Mouse (Mus musculus): Measurements from ENCODE around the gene Spred1. TPM values are rescaled to one million over a fixed set of nuclear protein-coding genes. Genes with fewer than 3 reads are reported as not detected.

Gene Spred1
- polyA plus RNA-seq, 1 experiment from 2014 or later, result 9.8 TPM

DNA sequence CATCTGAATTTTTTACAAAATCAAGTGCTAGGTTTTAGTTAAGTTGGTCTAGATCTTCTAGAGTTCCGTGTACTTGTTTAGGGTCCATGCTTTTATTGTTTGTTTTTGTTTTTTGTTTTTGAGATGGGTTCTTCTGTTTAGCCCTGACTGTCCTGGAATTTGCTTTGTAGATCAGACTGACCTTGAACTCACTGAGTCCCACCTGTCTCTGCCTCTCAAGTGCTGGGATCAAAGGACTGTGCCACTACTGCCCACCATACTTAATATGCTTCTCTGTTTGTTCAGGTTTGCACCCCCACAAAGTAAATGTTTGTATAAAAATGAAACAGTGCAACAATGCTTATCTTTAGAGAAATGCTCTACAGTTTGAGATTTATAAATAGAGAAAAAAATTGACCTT, 18.8 kb downstream of the Spred1 start:
- 86% methylated on average over 1 of the region's 1 CpGs for WGBS (ENCODE audit: insufficient replicate concordance)
- H3K27me3 ChIP-seq (ENCODE audit: control insufficient read depth, insufficient read depth, low read length), result no peaks in the 10 kb centered on the region
- peaks cover 13% of the 10 kb centered on the region; the same call in 1 of the 2 replicates for H3K4me1 ChIP-seq (ENCODE audit: control insufficient read depth, insufficient read depth, low read length)
- H3K9ac ChIP-seq (ENCODE audit: low read depth, low read length), result no peak overlapping the region
- ATAC-seq (replicated peaks; ENCODE audit: insufficient number of reproducible peaks, low FRiP score, low TSS enrichment), result no peak
- H3K4me2 ChIP-seq, result no peak overlapping the region
- no peak overlapping the region for H3K4me3 ChIP-seq (ENCODE audit: low read depth, low read length)
- H3K27ac ChIP-seq (ENCODE audit: low read depth, low read length), result no peak overlapping the region
- no peaks in the 10 kb centered on the region for H3K36me3 ChIP-seq (ENCODE audit: control insufficient read depth, insufficient read depth, low read length)
- no peaks in the 10 kb centered on the region for H3K9me3 ChIP-seq (replicated peaks; ENCODE audit: control insufficient read depth, low read length)

DNA sequence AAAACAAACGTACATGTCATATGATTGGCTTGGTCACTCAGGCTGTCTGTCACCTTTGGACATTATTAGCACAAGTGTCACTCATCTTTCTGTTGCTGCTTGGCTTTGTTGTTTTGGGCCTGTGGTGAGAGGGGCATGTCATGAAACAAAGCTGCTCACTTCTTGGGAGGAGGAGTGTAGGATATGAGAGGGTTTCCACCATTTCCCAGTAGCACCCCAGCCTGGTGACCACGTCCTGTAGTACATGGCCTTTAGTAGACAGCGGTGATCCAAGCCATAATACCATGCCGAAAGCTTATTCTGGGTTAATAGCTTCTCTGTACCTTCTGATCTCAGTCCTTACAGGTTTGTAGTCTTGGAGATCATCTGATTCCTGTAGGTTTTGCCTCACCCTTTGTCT, 21.9 kb downstream of the Spred1 start:
- Histone ChIP-seq H3K4me3 (ENCODE audit: low read depth, low read length) (no peak overlapping the region), H3K27me3 (ENCODE audit: control insufficient read depth, insufficient read depth, low read length) (no peaks in the 10 kb centered on the region), H3K27ac (ENCODE audit: low read depth, low read length) (no peak overlapping the region), H3K4me2 (no peak overlapping the region), H3K9ac (ENCODE audit: low read depth, low read length) (no peak overlapping the region), H3K4me1 (ENCODE audit: control insufficient read depth, insufficient read depth, low read length) (peaks cover 13% of the 10 kb centered on the region), H3K9me3 (replicated peaks; ENCODE audit: control insufficient read depth, low read length) (no peaks in the 10 kb centered on the region), H3K36me3 (ENCODE audit: control insufficient read depth, insufficient read depth, low read length) (no peaks in the 10 kb centered on the region)
- ATAC-seq (replicated peaks; ENCODE audit: insufficient number of reproducible peaks, low FRiP score, low TSS enrichment), result no peak
- 88% methylated on average over 4 of the region's 4 CpGs for WGBS (ENCODE audit: insufficient replicate concordance)

DNA sequence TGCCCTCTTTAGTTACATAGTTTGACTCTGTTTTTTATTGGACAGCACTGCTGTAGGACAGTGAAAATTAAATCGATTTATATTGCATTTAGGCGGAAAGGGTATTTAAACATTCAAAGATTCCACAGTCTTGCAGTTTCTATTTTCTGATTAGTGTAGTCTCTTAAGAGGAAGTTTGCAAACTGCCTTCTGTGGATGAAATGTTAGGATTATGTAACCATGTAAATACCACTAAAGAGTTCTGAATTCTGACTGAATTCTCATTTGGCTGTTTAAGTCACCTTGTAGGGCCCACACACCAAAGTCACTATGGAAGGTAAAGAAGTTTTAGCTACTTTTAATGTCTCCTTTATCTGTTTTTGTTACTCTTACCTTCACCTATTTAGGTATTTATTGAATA, 24.9 kb downstream of the Spred1 start:
- H3K4me2 ChIP-seq, result no peak overlapping the region
- peaks cover 2% of the 10 kb centered on the region; the same call in 1 of the 2 replicates for H3K4me1 ChIP-seq (ENCODE audit: control insufficient read depth, insufficient read depth, low read length)
- H3K27ac ChIP-seq (ENCODE audit: low read depth, low read length), result no peak overlapping the region
- no peaks in the 10 kb centered on the region for H3K9me3 ChIP-seq (replicated peaks; ENCODE audit: control insufficient read depth, low read length)
- H3K36me3 ChIP-seq (ENCODE audit: control insufficient read depth, insufficient read depth, low read length), result no peaks in the 10 kb centered on the region
- H3K4me3 ChIP-seq (ENCODE audit: low read depth, low read length), result no peak overlapping the region
- no peak for ATAC-seq (replicated peaks; ENCODE audit: insufficient number of reproducible peaks, low FRiP score, low TSS enrichment)
- WGBS (ENCODE audit: insufficient replicate concordance), result 83% methylated on average over 2 of the region's 2 CpGs
- no peaks in the 10 kb centered on the region for H3K27me3 ChIP-seq (ENCODE audit: control insufficient read depth, insufficient read depth, low read length)
- no peak overlapping the region for H3K9ac ChIP-seq (ENCODE audit: low read depth, low read length)

DNA sequence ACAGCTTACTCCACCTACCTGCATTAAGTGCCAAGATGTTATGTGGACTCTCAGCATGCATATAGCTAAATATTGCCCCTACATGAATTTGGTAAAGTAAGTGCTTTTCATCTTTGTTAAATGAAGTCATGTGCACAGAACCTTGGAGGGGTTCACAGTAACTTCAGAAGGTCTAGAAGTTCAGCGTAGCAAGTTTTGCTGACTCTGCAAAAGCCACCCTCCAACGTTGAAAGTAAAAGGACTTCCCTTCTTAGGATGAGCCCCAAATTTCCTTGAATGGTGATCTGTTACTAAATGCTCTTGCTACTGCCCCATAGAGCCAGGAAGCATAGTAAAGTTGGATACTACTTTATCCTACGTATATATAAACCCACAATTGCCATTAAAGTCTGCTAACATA, 25.4 kb downstream of the Spred1 start:
- no peak overlapping the region for H3K27ac ChIP-seq (ENCODE audit: low read depth, low read length)
- 77% methylated on average over 3 of the region's 3 CpGs for WGBS (ENCODE audit: insufficient replicate concordance)
- no peak overlapping the region for H3K4me3 ChIP-seq (ENCODE audit: low read depth, low read length)
- H3K9ac ChIP-seq (ENCODE audit: low read depth, low read length), result no peak overlapping the region
- no peaks in the 10 kb centered on the region for H3K27me3 ChIP-seq (ENCODE audit: control insufficient read depth, insufficient read depth, low read length)
- H3K4me2 ChIP-seq, result no peak overlapping the region
- H3K4me1 ChIP-seq (ENCODE audit: control insufficient read depth, insufficient read depth, low read length), result peaks cover 2% of the 10 kb centered on the region; the same call in 1 of the 2 replicates
- no peaks in the 10 kb centered on the region for H3K36me3 ChIP-seq (ENCODE audit: control insufficient read depth, insufficient read depth, low read length)
- no peak for ATAC-seq (replicated peaks; ENCODE audit: insufficient number of reproducible peaks, low FRiP score, low TSS enrichment)
- H3K9me3 ChIP-seq (replicated peaks; ENCODE audit: control insufficient read depth, low read length), result no peaks in the 10 kb centered on the region

DNA sequence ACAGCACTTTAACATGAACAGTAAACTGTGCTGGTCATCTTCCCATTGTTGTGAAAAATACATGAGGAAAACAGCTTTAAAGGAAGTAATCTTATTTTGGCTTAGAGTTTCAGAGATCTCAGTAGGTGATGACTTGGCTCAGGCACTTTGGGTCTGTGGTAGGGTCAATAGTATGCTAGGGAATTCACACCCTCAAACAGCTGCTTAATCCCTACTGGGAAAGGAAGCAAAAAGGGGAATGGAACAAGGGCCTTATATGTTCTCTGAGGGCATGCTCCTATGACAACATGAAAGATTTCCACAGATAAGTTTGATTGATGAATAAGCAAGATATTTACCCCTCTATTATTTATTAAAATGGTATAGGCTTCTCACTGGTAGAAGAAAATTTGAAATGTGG, 31.0 kb downstream of the Spred1 start:
- Histone ChIP-seq H3K27ac (ENCODE audit: low read depth, low read length) (no peak overlapping the region), H3K4me1 (ENCODE audit: control insufficient read depth, insufficient read depth, low read length) (no peaks in the 10 kb centered on the region; the same call in 1 of the 2 replicates), H3K27me3 (ENCODE audit: control insufficient read depth, insufficient read depth, low read length) (no peaks in the 10 kb centered on the region), H3K9me3 (replicated peaks; ENCODE audit: control insufficient read depth, low read length) (no peaks in the 10 kb centered on the region), H3K9ac (ENCODE audit: low read depth, low read length) (no peak overlapping the region), H3K4me3 (ENCODE audit: low read depth, low read length) (no peak overlapping the region), H3K4me2 (no peak overlapping the region), H3K36me3 (ENCODE audit: control insufficient read depth, insufficient read depth, low read length) (no peaks in the 10 kb centered on the region)
- ATAC-seq (replicated peaks; ENCODE audit: insufficient number of reproducible peaks, low FRiP score, low TSS enrichment), result no peak

DNA sequence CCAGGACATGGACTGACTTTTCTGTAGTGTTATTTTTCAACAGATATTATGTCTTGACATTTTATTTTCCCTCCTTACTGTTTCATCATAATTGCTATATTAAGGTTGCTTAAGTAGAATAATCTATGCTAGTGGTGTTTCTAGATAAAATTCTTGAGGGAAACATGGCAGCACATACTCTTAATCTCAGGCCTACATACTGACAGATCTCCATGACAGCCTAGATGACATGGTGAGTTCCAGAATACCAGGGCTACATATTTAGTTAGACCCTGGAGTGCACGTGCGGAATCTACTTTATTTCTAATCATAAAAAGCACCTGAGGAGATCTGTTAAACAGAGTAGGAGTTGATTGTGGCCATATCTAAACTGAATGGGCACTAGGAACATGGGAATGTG, 47.2 kb downstream of the Spred1 start:
- no peaks in the 10 kb centered on the region for H3K27me3 ChIP-seq (ENCODE audit: control insufficient read depth, insufficient read depth, low read length)
- no peak for ATAC-seq (replicated peaks; ENCODE audit: insufficient number of reproducible peaks, low FRiP score, low TSS enrichment)
- WGBS (ENCODE audit: insufficient replicate concordance), result 74% methylated on average over 2 of the region's 2 CpGs
- no peaks in the 10 kb centered on the region for H3K9me3 ChIP-seq (replicated peaks; ENCODE audit: control insufficient read depth, low read length)
- H3K36me3 ChIP-seq (ENCODE audit: control insufficient read depth, insufficient read depth, low read length), result peaks cover 3% of the 10 kb centered on the region; the same call in 1 of the 2 replicates
- H3K4me1 ChIP-seq (ENCODE audit: control insufficient read depth, insufficient read depth, low read length), result no peaks in the 10 kb centered on the region
- H3K4me3 ChIP-seq (ENCODE audit: low read depth, low read length), result no peak overlapping the region
- H3K27ac ChIP-seq (ENCODE audit: low read depth, low read length), result no peak overlapping the region
- no peak overlapping the region for H3K9ac ChIP-seq (ENCODE audit: low read depth, low read length)
- no peak overlapping the region for H3K4me2 ChIP-seq

DNA sequence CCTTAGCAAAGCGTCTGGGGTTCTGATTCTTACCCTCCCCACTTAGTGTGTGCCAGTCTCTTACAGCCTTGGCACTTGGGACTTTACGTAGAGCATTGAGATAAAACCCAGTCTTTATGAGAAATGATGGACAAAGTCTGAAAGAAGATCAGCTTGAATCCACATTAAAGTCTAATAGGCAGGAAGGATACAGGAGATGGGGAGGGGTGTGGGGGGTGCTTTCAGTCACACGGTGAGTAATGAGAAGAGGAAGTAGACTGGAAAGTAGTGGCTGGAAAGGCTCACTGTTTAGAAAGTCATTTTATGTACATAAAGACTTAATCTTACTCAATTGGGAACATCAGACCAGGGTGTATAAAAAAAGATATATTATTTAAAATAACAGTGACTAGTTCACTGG, 47.9 kb downstream of the Spred1 start:
- 66% methylated on average over 3 of the region's 3 CpGs for WGBS (ENCODE audit: insufficient replicate concordance)
- ATAC-seq (replicated peaks; ENCODE audit: insufficient number of reproducible peaks, low FRiP score, low TSS enrichment), result no peak
- no peak overlapping the region for H3K4me3 ChIP-seq (ENCODE audit: low read depth, low read length)

DNA sequence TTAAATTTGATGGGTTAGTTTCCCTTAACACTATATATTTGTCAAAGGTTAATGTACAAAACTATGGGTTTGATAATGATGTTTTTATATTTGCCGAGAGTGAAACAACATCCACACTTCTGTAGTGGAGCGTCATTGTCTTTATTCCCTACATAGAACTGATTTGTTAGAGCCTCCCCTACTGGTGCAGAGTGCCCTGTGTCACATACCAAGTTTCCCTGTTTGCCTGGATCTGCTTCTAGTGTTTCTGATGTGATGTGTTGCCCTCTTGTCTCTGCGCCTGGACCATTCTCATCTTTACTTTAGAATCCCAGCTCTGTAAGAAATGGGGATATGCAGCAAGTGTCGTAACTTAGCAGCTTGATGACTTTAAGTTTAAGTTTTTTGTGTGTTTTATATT, 51.8 kb downstream of the Spred1 start:
- H3K4me3 ChIP-seq (ENCODE audit: low read depth, low read length), result no peak overlapping the region
- H3K36me3 ChIP-seq (ENCODE audit: control insufficient read depth, insufficient read depth, low read length), result peaks cover 12% of the 10 kb centered on the region
- H3K27ac ChIP-seq (ENCODE audit: low read depth, low read length), result no peak overlapping the region
- H3K4me2 ChIP-seq, result no peak overlapping the region
- no peaks in the 10 kb centered on the region for H3K9me3 ChIP-seq (replicated peaks; ENCODE audit: control insufficient read depth, low read length)
- 82% methylated on average over 4 of the region's 4 CpGs for WGBS (ENCODE audit: insufficient replicate concordance)
- no peak overlapping the region for H3K9ac ChIP-seq (ENCODE audit: low read depth, low read length)
- no peak for ATAC-seq (replicated peaks; ENCODE audit: insufficient number of reproducible peaks, low FRiP score, low TSS enrichment)
- H3K27me3 ChIP-seq (ENCODE audit: control insufficient read depth, insufficient read depth, low read length), result no peaks in the 10 kb centered on the region
- H3K4me1 ChIP-seq (ENCODE audit: control insufficient read depth, insufficient read depth, low read length), result no peaks in the 10 kb centered on the region

More for the DNA sequence above, 47.9 kb downstream of the Spred1 start:
- H3K27me3 ChIP-seq (ENCODE audit: control insufficient read depth, insufficient read depth, low read length), result no peaks in the 10 kb centered on the region
- no peaks in the 10 kb centered on the region for H3K4me1 ChIP-seq (ENCODE audit: control insufficient read depth, insufficient read depth, low read length)
- no peak overlapping the region for H3K27ac ChIP-seq (ENCODE audit: low read depth, low read length)
- peaks cover 3% of the 10 kb centered on the region; the same call in 1 of the 2 replicates for H3K36me3 ChIP-seq (ENCODE audit: control insufficient read depth, insufficient read depth, low read length)
- no peak overlapping the region for H3K4me2 ChIP-seq
- no peaks in the 10 kb centered on the region for H3K9me3 ChIP-seq (replicated peaks; ENCODE audit: control insufficient read depth, low read length)
- no peak overlapping the region for H3K9ac ChIP-seq (ENCODE audit: low read depth, low read length)

DNA sequence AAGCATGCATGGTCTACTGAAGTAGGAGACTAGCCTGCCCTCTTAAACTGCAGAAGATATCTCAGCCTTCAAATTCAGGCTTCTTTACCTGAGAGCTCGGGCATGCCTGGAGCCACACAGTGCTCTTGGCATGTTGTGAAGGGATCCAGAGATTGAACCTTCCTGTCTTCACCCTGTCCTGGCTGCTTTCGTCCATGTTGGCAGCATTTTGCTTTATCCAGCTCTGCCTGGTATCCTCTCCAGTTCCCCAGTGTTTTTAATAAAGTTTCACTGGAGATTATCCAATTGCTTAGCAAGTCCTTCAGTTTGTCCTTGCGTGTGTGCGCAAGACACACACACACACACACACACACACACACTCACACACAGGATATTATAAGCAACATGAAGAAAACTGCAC, 54.9 kb downstream of the Spred1 start:
- WGBS (ENCODE audit: insufficient replicate concordance), result 89% methylated on average over 4 of the region's 4 CpGs
- H3K4me1 ChIP-seq (ENCODE audit: control insufficient read depth, insufficient read depth, low read length), result no peaks in the 10 kb centered on the region
- no peak overlapping the region for H3K4me3 ChIP-seq (ENCODE audit: low read depth, low read length)
- no peak overlapping the region for H3K27ac ChIP-seq (ENCODE audit: low read depth, low read length)
- no peak overlapping the region for H3K9ac ChIP-seq (ENCODE audit: low read depth, low read length)
- H3K9me3 ChIP-seq (replicated peaks; ENCODE audit: control insufficient read depth, low read length), result no peaks in the 10 kb centered on the region
- ATAC-seq (replicated peaks; ENCODE audit: insufficient number of reproducible peaks, low FRiP score, low TSS enrichment), result no peak
- no peaks in the 10 kb centered on the region for H3K27me3 ChIP-seq (ENCODE audit: control insufficient read depth, insufficient read depth, low read length)
- no peak overlapping the region for H3K4me2 ChIP-seq
- H3K36me3 ChIP-seq (ENCODE audit: control insufficient read depth, insufficient read depth, low read length), result peaks cover 12% of the 10 kb centered on the region
